Mouse (Mus musculus): ENCODE results near the gene Ank2.

The Ank2 gene

DNA sequence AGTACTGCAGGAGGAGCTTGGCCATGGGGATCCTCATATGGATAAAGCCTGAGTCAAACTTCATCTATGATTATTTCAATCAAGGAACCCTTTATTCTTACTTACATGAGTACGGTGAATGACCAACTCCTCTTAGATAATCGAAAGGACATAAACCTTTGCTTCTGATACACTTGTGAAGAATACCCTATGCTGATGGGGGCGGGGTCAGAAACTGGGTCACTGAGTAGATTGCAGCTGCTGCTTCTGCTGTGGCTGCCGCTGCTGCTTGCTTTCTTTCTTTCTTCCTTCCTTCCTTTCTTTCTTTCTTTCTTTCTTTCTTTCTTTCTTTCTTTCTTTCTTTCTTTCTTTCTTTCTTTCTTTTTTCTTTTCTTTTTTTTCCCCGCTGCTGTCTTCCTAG is 263.9 kb downstream of the Ank2 start:
- no peak for DNase-seq (ENCODE audit: low spot score)

GRCm38 (mm10) chr3:127225799-127226730 is 273.1 kb downstream of the Ank2 start:
- no peak for DNase-seq (ENCODE audit: low spot score)

DNA sequence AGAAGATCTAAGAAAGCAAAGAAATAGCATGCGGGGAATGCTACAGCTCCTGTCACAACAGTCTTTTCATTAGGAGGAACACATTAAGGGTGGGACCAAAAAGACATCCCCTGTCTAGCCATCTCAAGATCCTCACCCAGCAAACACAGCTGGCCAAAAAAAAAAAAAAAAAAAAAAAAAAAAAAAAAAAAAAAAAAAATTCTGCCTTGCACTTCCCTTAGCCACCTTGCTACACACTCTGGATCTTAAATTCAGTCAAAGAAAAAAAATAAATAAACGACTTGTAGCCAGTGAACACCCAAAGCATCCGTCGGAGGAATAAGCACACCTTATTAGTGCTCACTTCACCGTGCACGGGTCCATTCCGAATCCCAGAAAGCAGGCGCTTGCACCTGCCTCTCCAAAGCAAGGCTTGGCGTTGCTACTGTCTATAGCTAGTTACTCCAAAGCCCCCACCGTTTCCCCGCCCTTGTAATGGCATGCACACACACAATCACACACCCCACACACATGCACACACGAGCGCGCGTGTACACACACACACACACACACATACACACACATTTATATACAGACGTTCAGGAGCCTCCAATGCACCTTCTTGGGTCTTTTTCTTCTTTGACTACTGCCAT is 273.9 kb downstream of the Ank2 start:
- DNase-seq (ENCODE audit: low spot score), result no peak

- no peak for DNase-seq (ENCODE audit: low spot score)
These were observed 274.6 kb downstream of the Ank2 start for GRCm38 (mm10) chr3:127224315-127225166.

DNA sequence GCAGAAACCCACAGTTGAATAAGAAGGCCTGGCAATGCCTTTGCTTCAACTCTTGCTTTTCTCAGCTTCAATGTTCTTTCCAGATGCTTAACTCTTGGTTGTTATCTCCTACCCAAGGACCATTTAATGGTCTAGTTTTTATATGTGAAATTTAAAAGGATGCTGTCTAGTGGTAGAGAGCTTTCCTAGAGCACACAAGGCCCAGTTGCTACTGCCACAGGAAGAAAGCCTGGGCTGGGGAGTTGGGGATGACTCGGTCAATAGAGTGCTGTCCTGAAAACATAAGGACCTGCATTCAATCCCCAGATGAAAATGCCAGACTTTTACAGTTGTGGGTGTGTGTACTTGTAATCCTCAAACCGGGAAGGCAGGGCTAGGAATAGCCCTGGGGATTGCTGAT is 277.1 kb downstream of the Ank2 start:
- no peak for DNase-seq (ENCODE audit: low spot score)

DNA sequence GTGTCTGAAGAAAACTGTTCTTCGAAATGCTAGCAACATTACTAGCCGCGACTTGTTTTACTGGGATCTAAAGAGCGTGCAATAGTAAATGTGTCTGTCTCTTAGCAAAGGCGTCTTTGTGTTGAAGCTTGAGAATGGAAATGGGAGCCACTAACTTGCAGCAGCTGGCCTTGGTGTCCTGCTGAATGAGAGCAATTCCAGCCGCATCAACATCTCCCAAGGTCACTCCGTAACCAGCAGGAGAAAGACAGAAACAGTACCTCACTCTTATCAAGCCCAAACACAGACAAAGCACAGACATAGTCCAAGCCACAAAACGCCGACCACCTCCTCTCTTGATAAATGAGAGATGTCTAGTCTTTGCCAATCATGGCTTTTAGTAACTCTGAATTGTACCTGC is 278.3 kb downstream of the Ank2 start:
- DNase-seq (ENCODE audit: low spot score), result no peak

DNA sequence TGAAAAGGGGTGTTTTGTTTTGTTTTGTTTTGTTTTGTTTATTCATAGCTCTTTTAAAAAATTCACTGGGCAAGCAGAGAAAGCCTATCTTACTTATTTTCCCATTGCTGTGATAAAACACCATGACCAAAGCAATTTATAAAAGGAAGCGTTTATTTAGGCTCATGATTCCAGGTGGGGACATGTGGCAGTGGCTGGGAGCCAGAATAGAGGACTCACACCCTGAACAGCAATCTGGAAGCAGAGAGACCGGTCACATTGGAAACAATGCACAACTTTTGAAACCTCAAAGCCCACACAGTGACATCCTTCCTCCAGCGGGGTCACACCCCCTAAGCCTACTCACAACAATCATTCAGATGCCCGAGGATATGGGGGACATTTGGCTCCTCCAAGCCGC is 285.6 kb downstream of the Ank2 start:
- no peak for DNase-seq (ENCODE audit: low spot score)

GRCm38 (mm10) chr3:127211119-127211518 is 288.0 kb downstream of the Ank2 start:
- DNase-seq (ENCODE audit: low spot score), result no peak

DNA sequence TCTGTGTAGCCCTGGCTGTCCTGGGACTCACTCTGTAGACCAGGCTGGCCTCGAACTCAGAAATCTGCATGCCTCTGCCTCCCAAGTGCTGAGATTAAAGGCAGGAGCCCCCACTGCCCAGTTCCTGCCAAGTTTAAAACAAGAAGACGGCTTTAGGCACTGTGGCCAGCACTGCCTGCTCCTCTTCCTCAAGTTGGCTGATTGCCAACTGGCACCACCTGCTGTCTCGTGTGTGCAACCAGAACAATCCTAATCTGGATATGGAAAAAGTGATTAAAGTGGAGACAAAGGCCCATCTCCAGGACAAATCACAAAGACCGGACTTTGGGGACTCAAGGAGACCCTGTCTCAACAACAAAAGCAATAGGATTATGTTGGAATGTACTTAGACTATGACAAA is 288.6 kb downstream of the Ank2 start:
- no peak for DNase-seq (ENCODE audit: low spot score)

DNA sequence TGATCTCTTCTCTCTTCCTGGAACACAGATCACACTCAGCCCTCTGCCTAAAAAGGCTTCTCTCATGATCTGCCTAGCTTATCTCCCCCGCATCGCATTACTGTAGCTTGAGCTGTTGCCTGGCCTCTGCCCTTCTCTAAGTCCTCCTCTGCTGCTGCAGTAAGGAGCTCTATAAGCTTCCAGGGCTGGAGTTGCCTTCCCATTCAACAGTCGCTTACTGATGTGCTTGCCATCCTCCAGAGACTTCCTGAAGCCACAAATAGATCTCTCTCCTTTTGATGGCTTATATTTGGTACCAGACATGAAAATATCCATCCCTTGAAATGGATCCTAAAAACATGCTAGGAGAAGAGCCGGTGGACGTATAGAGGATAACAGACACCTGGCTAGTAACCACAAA is 290.3 kb downstream of the Ank2 start:
- DNase-seq (ENCODE audit: low spot score), result no peak

- no peak for DNase-seq (ENCODE audit: low spot score)
These were observed 293.2 kb downstream of the Ank2 start for GRCm38 (mm10) chr3:127205883-127206434.

GRCm38 (mm10) chr3:127202484-127203115 is 296.6 kb downstream of the Ank2 start:
- DNase-seq (ENCODE audit: low spot score), result no peak

DNA sequence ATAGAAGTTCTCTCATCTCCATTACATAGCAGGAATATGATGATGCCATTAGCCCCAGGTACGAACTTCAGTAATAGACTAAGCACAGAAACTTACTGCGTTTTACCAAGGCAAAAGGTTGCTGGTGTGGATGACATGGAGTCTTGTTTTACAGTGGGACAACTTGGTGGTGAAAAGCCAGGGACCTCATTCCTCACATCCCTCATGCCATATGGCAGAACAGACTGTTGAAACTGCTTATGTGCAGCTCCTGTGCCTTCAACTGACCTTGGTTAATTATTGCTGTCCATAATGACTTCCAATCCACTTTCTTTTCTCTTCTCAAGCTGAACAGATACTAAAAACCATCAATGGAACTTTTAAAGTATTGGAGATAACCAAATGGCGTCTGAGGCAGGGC is 298.4 kb downstream of the Ank2 start:
- no peak for DNase-seq (ENCODE audit: low spot score)

DNA sequence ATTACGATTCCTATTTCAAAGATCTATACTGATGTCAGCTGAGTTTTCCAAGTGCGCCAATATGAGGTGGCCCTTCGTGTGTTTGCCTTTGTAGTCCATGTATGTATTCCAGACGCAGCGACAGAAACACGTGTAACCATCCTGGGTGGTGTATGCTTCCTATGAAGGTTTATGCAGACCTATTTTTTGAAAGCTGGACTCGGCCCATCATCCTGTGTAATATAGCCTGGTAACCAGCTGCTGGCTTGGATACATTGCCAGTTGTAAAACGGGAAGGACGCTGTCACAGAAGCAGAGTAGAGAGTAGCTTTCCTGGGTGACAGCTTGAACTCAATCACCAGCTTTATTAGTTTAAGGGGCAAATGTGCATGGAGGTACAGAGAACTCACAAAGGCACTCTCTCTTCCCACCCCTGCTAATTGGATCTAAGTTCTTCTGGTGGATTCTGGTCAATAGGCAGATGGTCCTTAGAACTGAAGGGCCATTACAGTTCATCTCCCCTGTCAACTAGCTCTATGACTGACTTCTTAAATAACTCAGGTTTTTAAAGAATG is 300.0 kb downstream of the Ank2 start:
- no peak for DNase-seq (ENCODE audit: low spot score)

DNA sequence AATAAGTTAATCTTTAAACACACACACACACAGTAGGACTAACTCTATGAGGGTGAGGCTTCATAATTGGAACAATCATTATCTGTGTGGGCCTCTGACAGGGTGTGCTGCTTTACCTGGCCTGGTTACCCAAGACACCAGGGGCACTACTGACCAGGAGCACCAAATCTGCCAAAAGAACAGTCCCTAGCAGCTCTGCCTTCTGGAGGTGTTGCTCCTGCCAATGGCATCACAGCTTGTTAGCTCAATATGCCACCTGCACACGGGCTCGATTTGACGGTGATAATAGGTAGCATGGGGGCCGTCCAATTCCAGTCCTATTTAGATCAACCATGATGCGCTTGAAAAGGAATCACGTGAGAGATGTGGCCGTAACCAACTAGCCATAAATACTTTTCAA is 300.5 kb downstream of the Ank2 start:
- no peak for DNase-seq (ENCODE audit: low spot score)

DNA sequence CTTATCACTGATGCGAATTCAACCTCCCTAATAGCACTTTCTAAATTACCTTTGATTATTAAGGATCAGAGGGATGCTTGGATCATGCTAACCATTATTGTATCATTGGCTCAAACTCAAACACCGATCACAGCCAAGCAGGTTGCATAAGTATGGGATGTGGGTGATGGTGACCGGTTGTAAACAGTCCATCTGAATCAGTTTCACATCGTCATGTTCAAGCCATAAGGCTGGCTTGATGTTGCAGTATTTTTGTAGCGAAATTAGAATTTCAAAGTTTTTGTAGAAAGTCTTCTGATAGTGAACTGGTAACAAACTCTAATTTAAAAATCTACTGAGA is 310.4 kb downstream of the Ank2 start:
- DNase-seq (ENCODE audit: low spot score), result no peak

DNA sequence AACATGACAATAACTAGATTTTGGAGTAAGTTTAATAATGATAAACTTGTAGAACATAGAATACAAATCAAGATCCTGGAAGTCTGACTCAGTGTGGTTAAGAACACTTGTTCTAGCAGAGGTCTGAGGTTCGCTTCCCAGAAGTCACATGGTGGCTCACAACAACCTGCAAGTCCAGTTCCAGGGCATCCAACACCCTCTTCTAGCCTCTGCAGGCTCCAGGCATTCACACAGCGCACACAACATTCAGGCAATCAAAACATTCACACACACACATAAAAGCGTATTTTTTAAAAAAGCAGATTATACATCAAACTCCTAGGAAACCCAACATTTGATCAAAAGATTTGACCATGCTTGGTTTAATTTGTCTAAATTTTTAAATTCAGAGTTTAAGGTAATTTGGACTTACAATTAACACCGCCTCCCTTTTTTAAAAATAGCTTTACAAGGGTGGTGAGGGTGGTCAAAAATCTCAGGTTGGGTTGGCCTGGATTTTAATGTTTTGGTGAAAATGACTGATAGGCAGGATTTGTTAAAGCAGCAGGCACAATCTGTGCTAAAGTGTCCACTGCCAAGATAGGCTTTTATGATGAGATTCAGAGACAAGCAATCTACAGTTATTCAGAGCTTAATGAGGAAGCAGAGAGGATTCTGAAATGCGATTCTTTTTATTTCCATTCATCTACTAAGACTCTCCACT is 310.9 kb downstream of the Ank2 start:
- DNase-seq (ENCODE audit: low spot score), result no peak

DNA sequence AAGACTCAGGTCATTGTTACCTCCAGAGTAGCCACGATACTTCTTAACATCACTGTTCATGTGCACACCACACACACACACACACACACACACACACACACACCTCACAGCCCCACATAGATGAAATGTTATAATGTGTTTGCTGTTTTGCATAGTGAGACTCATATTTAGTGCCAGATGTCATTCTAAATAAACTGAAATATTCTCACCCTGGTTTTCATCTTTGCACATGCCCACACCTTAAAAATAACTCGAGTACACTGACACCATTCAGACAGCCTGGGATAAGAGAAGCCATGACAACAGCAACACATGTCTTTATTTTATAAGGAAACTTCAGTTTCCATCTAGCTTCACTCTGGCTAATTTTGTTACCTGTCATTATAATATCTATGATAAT is 312.1 kb downstream of the Ank2 start:
- DNase-seq (ENCODE audit: low spot score), result no peak

DNA sequence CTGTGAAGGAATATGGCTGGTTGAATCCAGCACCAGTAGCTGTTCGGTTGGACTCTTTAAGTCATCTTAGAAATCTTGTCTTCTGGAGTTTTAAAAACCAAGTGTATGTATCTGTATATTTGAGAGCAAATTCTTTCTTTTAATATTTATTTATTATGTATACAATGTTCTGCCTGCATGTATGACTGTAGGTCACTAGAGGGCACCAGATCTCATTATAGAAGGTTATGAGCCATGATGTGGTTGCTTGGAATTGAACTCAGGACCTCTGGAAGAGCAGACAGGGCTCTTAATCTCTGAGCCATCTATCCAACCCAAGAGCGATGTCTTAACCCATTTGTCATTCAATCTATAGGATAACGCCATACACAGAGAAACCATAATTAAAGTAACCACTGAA is 312.9 kb downstream of the Ank2 start:
- DNase-seq (ENCODE audit: low spot score), result no peak

- no peak for DNase-seq (ENCODE audit: low spot score)
These were observed 315.0 kb downstream of the Ank2 start for GRCm38 (mm10) chr3:127183998-127184753.
